Mouse (Mus musculus) lung, embryonic 15.5 days (tissue): Measurements from ENCODE around the gene Nudt17. TPM values are rescaled to one million over a fixed set of nuclear protein-coding genes. Genes with fewer than 3 reads are reported as not detected.
A peak's percentile ranks its signal among the peaks of the same experiment; 100 is the strongest.

ENCODE experiments used
- ATAC-seq: fragments of 200-750 bp; cut with Nextera tagmentation; 2 replicates; pipeline ENCODE4 v1.8.0; 2017; ENCODE audit warnings: moderate number of reproducible peaks, borderline replicate concordance; ENCODE audit not compliant: low FRiP score, low TSS enrichment; ENCODE audit errors: extremely low read depth
- H3K27ac ChIP-seq: fragments of 300-500 bp; sonication (generic); 2 replicates; pipeline ENCODE4 v1.5.1; 2015; ENCODE audit warnings: moderate library complexity, mild to moderate bottlenecking, inconsistent platforms
- H3K27me3 ChIP-seq: fragments of 300-500 bp; sonication (generic); 2 replicates; pipeline ENCODE4 v1.6.1; 2015; ENCODE audit warnings: inconsistent platforms
- H3K36me3 ChIP-seq: fragments of 300-500 bp; sonication (generic); 2 replicates; pipeline ENCODE4 v1.6.1; 2015; ENCODE audit warnings: inconsistent platforms
- H3K4me1 ChIP-seq: fragments of 300-500 bp; sonication (generic); 2 replicates; pipeline ENCODE4 v1.6.1; 2015; ENCODE audit warnings: inconsistent platforms
- H3K4me2 ChIP-seq: fragments of 300-500 bp; sonication (generic); 2 replicates; pipeline ENCODE4 v1.6.1; 2015; ENCODE audit warnings: inconsistent platforms, mild to moderate bottlenecking, moderate library complexity
- H3K4me3 ChIP-seq: fragments of 300-500 bp; sonication (generic); 2 replicates; pipeline ENCODE4 v1.5.1; 2015; ENCODE audit warnings: mild to moderate bottlenecking, inconsistent platforms
- H3K9ac ChIP-seq: fragments of 300-500 bp; sonication (generic); 2 replicates; pipeline ENCODE4 v1.6.1; 2015; ENCODE audit warnings: inconsistent platforms
- H3K9me3 ChIP-seq: fragments of 300-500 bp; sonication (generic); 2 replicates; pipeline ENCODE4 v1.6.1; 2016; ENCODE audit warnings: inconsistent platforms
- WGBS: fragments of 180-500 bp; shearing (Covaris S2); methylation state at CpG from one replicate; pipeline ENCODE4 v1.1.7; 2015; 5-methylcytosine and 5-hydroxymethylcytosine counted together
- polyA plus RNA-seq: library from polyadenylated mRNA; unstranded; fragments of >200 nt; fragmentation: Nextera tagmentation; extraction: Ambion mirVana; gene quantifications from 2 replicates; pipeline ENCODE4 v1.2.1, GENCODE M21; 2015

Nudt17 gene
- polyA plus RNA-seq, 1 experiment from 2014 or later, result 8.5 TPM

- Histone ChIP-seq H3K27ac (peak overlapping the region; percentile 73; the same call in 1 of the 2 replicates), H3K9ac (peak overlapping the region; percentile 88; the same call in 1 of the 2 replicates), H3K4me3 (peak overlapping the region; percentile 97), H3K9me3 (no peaks in the 10 kb centered on the region), H3K4me1 (peaks cover 24% of the 10 kb centered on the region), H3K27me3 (no peaks in the 10 kb centered on the region), H3K4me2 (peak overlapping the region; percentile 65), H3K36me3 (peaks cover under 1% of the 10 kb centered on the region; the same call in 1 of the 2 replicates)
- 36% methylated on average over 7 of the region's 7 CpGs for WGBS
- no peak for ATAC-seq
These were observed 20.5 kb upstream of the Nudt17 start for GRCm38 (mm10) chr3:96728634-96729402.

GRCm38 (mm10) chr3:96727828-96728633 lies 19.7 kb upstream of the Nudt17 start:
- Histone ChIP-seq H3K27me3 (no peaks in the 10 kb centered on the region), H3K9me3 (no peaks in the 10 kb centered on the region), H3K4me3 (peak overlapping the region; percentile 97), H3K9ac (peak overlapping the region; percentile 88), H3K4me1 (peaks cover 24% of the 10 kb centered on the region), H3K27ac (peak overlapping the region; percentile 73), H3K36me3 (peaks cover 9% of the 10 kb centered on the region; the same call in 1 of the 2 replicates), H3K4me2 (peak overlapping the region; percentile 65)
- ATAC-seq, result peak; percentile 50
- under 1% methylated on average over 42 of the region's 42 CpGs for WGBS

- WGBS, result under 1% methylated on average over 44 of the region's 52 CpGs
- Histone ChIP-seq H3K27ac (peak within 1 kb of the TSS; percentile 73), H3K4me1 (peaks cover 24% of the 10 kb centered on the region), H3K27me3 (no peaks in the 10 kb centered on the region), H3K9ac (peak within 1 kb of the TSS; percentile 88), H3K4me2 (peak within 1 kb of the TSS; percentile 66), H3K9me3 (no peaks in the 10 kb centered on the region), H3K4me3 (peak within 1 kb of the TSS; percentile 97), H3K36me3 (peaks cover 15% of the 10 kb centered on the region)
- ATAC-seq, result peak; percentile 98
These were observed 19.0 kb upstream of the Nudt17 start, which contains the start of the genes Polr3c and Rnf115 for GRCm38 (mm10) chr3:96727343-96727827. Gene Polr3c, minus strand, starts transcription at chr3:96727628. Gene Rnf115, plus strand, starts transcription at chr3:96727664.

GRCm38 (mm10) chr3:96719173-96719572 lies 10.8 kb upstream of the Nudt17 start:
- Histone ChIP-seq H3K36me3 (peaks cover 57% of the 10 kb centered on the region), H3K27ac (no peak overlapping the region), H3K4me1 (no peaks in the 10 kb centered on the region), H3K4me3 (no peak overlapping the region), H3K9ac (no peak overlapping the region), H3K27me3 (no peaks in the 10 kb centered on the region), H3K4me2 (no peak overlapping the region), H3K9me3 (no peaks in the 10 kb centered on the region)
- ATAC-seq, result no peak
- 43% methylated on average over 14 of the region's 14 CpGs for WGBS

GRCm38 (mm10) chr3:96715854-96716253 lies 7.5 kb upstream of the Nudt17 start:
- ATAC-seq, result no peak
- Histone ChIP-seq H3K4me3 (no peak overlapping the region), H3K9me3 (no peaks in the 10 kb centered on the region), H3K4me2 (no peak overlapping the region), H3K27me3 (no peaks in the 10 kb centered on the region), H3K36me3 (peaks cover 66% of the 10 kb centered on the region), H3K27ac (no peak overlapping the region), H3K4me1 (no peaks in the 10 kb centered on the region), H3K9ac (no peak overlapping the region)
- 66% methylated on average over 2 of the region's 2 CpGs for WGBS

GRCm38 (mm10) chr3:96714286-96714685 lies 5.9 kb upstream of the Nudt17 start:
- H3K9me3 ChIP-seq, result no peaks in the 10 kb centered on the region
- WGBS, result 68% methylated on average over 5 of the region's 5 CpGs
- no peak overlapping the region for H3K9ac ChIP-seq
- no peak overlapping the region for H3K27ac ChIP-seq
- no peak overlapping the region for H3K4me3 ChIP-seq
- H3K36me3 ChIP-seq, result peaks cover 69% of the 10 kb centered on the region
- H3K27me3 ChIP-seq, result no peaks in the 10 kb centered on the region
- no peak overlapping the region for H3K4me2 ChIP-seq
- no peaks in the 10 kb centered on the region for H3K4me1 ChIP-seq
- ATAC-seq, result no peak

GRCm38 (mm10) chr3:96708684-96709064 lies 312 bp upstream of the Nudt17 start:
- no peak overlapping the region for H3K4me3 ChIP-seq
- ATAC-seq, result no peak

GRCm38 (mm10) chr3:96706984-96707383 lies 1.4 kb downstream of the Nudt17 start:
- H3K27me3 ChIP-seq, result peaks cover 8% of the 10 kb centered on the region
- H3K27ac ChIP-seq, result no peak overlapping the region
- no peak overlapping the region for H3K9ac ChIP-seq
- WGBS, result 55% methylated on average over 7 of the region's 7 CpGs
- H3K4me3 ChIP-seq, result no peak overlapping the region
- peaks cover 49% of the 10 kb centered on the region for H3K36me3 ChIP-seq
- no peak overlapping the region for H3K4me2 ChIP-seq
- peaks cover 10% of the 10 kb centered on the region; the same call in 1 of the 2 replicates for H3K4me1 ChIP-seq
- H3K9me3 ChIP-seq, result no peaks in the 10 kb centered on the region
- no peak for ATAC-seq

More at GRCm38 (mm10) chr3:96708684-96709064, 312 bp upstream of the Nudt17 start:
- Histone ChIP-seq H3K9me3 (no peaks in the 10 kb centered on the region), H3K36me3 (peaks cover 51% of the 10 kb centered on the region), H3K27ac (no peak overlapping the region), H3K27me3 (peaks cover 8% of the 10 kb centered on the region), H3K9ac (no peak overlapping the region), H3K4me2 (no peak overlapping the region), H3K4me1 (peaks cover 10% of the 10 kb centered on the region; the same call in 1 of the 2 replicates)
- 59% methylated on average over 2 of the region's 2 CpGs for WGBS

GRCm38 (mm10) chr3:96706217-96706616 lies 2.1 kb downstream of the Nudt17 start:
- no peak for ATAC-seq
- no peak overlapping the region for H3K27ac ChIP-seq
- peaks cover 10% of the 10 kb centered on the region; the same call in 1 of the 2 replicates for H3K4me1 ChIP-seq
- no peak overlapping the region for H3K4me2 ChIP-seq
- H3K27me3 ChIP-seq, result peaks cover 8% of the 10 kb centered on the region
- WGBS, result 90% methylated on average over 11 of the region's 11 CpGs
- H3K36me3 ChIP-seq, result peaks cover 49% of the 10 kb centered on the region
- H3K9me3 ChIP-seq, result no peaks in the 10 kb centered on the region
- no peak overlapping the region for H3K9ac ChIP-seq
- H3K4me3 ChIP-seq, result no peak overlapping the region

- peaks cover 8% of the 10 kb centered on the region for H3K27me3 ChIP-seq
- 60% methylated on average over 11 of the region's 11 CpGs for WGBS
- no peak overlapping the region for H3K27ac ChIP-seq
- H3K4me1 ChIP-seq, result peaks cover 10% of the 10 kb centered on the region; the same call in 1 of the 2 replicates
- H3K9ac ChIP-seq, result no peak overlapping the region
- no peak for ATAC-seq
- H3K36me3 ChIP-seq, result peaks cover 47% of the 10 kb centered on the region
- H3K4me2 ChIP-seq, result no peak overlapping the region
- H3K4me3 ChIP-seq, result no peak overlapping the region
- no peaks in the 10 kb centered on the region for H3K9me3 ChIP-seq
These were observed 3.6 kb downstream of the Nudt17 start for GRCm38 (mm10) chr3:96704778-96705177.

- Histone ChIP-seq H3K9me3 (no peaks in the 10 kb centered on the region), H3K4me1 (peaks cover 10% of the 10 kb centered on the region), H3K9ac (no peak overlapping the region), H3K4me2 (no peak overlapping the region), H3K4me3 (no peak overlapping the region), H3K36me3 (peaks cover 50% of the 10 kb centered on the region), H3K27me3 (no peaks in the 10 kb centered on the region), H3K27ac (no peak overlapping the region)
- WGBS, result 83% methylated on average over 4 of the region's 4 CpGs
- no peak for ATAC-seq
These were observed 7.4 kb downstream of the Nudt17 start for GRCm38 (mm10) chr3:96701003-96701402.
